Mouse (Mus musculus) hindbrain, postnatal 0 days (tissue): ENCODE data around the gene Klf7. TPM values are rescaled to one million over a fixed set of nuclear protein-coding genes. Genes with fewer than 3 reads are reported as not detected.

Source experiments
- ATAC-seq: fragments of 200-750 bp; cut with Nextera tagmentation; 2 replicates; pipeline ENCODE4 v1.8.0; 2017; ENCODE audit warnings: mild to moderate bottlenecking, moderate TSS enrichment, moderate library complexity
- DNase-seq: peaks from one replicate; pipeline ENCODE4 v3.0.0-alpha.2; 2015; ENCODE audit warnings: low spot score
- H3K27ac ChIP-seq: fragments of 300-500 bp; sonication (generic); 2 replicates; pipeline ENCODE4 v1.5.1; 2014; ENCODE audit warnings: mild to moderate bottlenecking
- H3K27me3 ChIP-seq: fragments of 300-500 bp; sonication (generic); 2 replicates; pipeline ENCODE4 v1.6.1; 2014; ENCODE audit warnings: low read length, mixed read lengths; ENCODE audit not compliant: insufficient read depth
- H3K36me3 ChIP-seq: fragments of 300-500 bp; sonication (generic); 2 replicates; pipeline ENCODE4 v1.6.1; 2014; ENCODE audit warnings: low read length, mixed read lengths; ENCODE audit not compliant: insufficient read depth
- H3K4me1 ChIP-seq: fragments of 300-500 bp; sonication (generic); 2 replicates; pipeline ENCODE4 v1.6.1; 2014; ENCODE audit warnings: antibody characterized with exemption, low read length, mixed read lengths; ENCODE audit not compliant: insufficient read depth
- H3K4me2 ChIP-seq: fragments of 300-500 bp; sonication (generic); 2 replicates; pipeline ENCODE4 v1.6.1; 2014; ENCODE audit warnings: low read depth, mild to moderate bottlenecking, low read length, moderate library complexity, mixed read lengths
- H3K4me3 ChIP-seq: fragments of 300-500 bp; sonication (generic); 2 replicates; pipeline ENCODE4 v1.5.1; 2014; ENCODE audit warnings: low read length
- H3K9ac ChIP-seq: fragments of 300-500 bp; sonication (generic); replicated peaks from 2 replicates; pipeline ENCODE4 v1.6.1; 2014; ENCODE audit warnings: mild to moderate bottlenecking, low read length, moderate library complexity, mixed read lengths
- H3K9me3 ChIP-seq: fragments of 300-500 bp; sonication (generic); 2 replicates; pipeline ENCODE4 v1.6.1; 2016; ENCODE audit warnings: low read length, mixed read lengths
- CTCF ChIP-seq: IDR thresholded peaks from 2 replicates; pipeline ENCODE4 v1.5.1; 2016; ENCODE audit warnings: antibody characterized with exemption, control low read depth, low read depth
- WGBS: fragments of 180-500 bp; shearing (Covaris S2); extraction: QIAGEN DNeasy Blood & Tissue Kit; methylation state at CpG from one replicate; pipeline ENCODE4 v1.1.7; 2014; 5-methylcytosine and 5-hydroxymethylcytosine counted together
- polyA plus RNA-seq: library from polyadenylated mRNA; unstranded; fragments of >200 nt; fragmentation: Nextera tagmentation; extraction: Ambion mirVana; gene quantifications from 2 replicates; pipeline ENCODE4 v1.2.1, GENCODE M21; 2015
- total RNA-seq: library from RNA; depleted of rRNA; stranded (reverse); fragments of >200 nt; gene quantifications from 2 replicates; pipeline ENCODE4 v1.2.3, GENCODE M21; 2014

The Klf7 gene
- total and polyA plus RNA-seq, 2 experiments from 2014 or later = 48.0 to 120 TPM

GRCm38 (mm10) chr1:64056541-64056940 lies 65.5 kb downstream of the Klf7 start:
- Histone ChIP-seq H3K27me3 (no peaks in the 10 kb centered on the region), H3K4me3 (no peak overlapping the region), H3K27ac (no peak overlapping the region), H3K9ac (no peak overlapping the region), H3K9me3 (no peaks in the 10 kb centered on the region), H3K36me3 (no peaks in the 10 kb centered on the region), H3K4me1 (peaks cover 28% of the 10 kb centered on the region), H3K4me2 (no peak overlapping the region)
- no peak for ATAC-seq
- no peak for DNase-seq
- WGBS = 83% methylated on average over 2 of the region's 2 CpGs
- TF ChIP-seq CTCF = no peak

GRCm38 (mm10) chr1:64055978-64056377 lies 66.1 kb downstream of the Klf7 start:
- H3K4me2 ChIP-seq = no peak overlapping the region
- no peaks in the 10 kb centered on the region for H3K9me3 ChIP-seq
- H3K27me3 ChIP-seq = no peaks in the 10 kb centered on the region
- no peaks in the 10 kb centered on the region for H3K36me3 ChIP-seq
- no peak overlapping the region for H3K27ac ChIP-seq
- TF ChIP-seq CTCF = no peak
- H3K4me1 ChIP-seq = peaks cover 23% of the 10 kb centered on the region
- no peak overlapping the region for H3K9ac ChIP-seq
- no peak for ATAC-seq
- no peak for DNase-seq
- WGBS = 71% methylated on average over 4 of the region's 4 CpGs
- no peak overlapping the region for H3K4me3 ChIP-seq

- Histone ChIP-seq H3K27ac (no peak overlapping the region), H3K36me3 (no peaks in the 10 kb centered on the region), H3K27me3 (no peaks in the 10 kb centered on the region), H3K4me3 (no peak overlapping the region), H3K9me3 (no peaks in the 10 kb centered on the region), H3K4me2 (no peak overlapping the region), H3K9ac (no peak overlapping the region), H3K4me1 (peaks cover 16% of the 10 kb centered on the region)
- WGBS = 75% methylated on average over 4 of the region's 4 CpGs
- ATAC-seq (no peak), DNase-seq (no peak)
- no peak for TF ChIP-seq CTCF
Measured at GRCm38 (mm10) chr1:64055210-64055609, 66.9 kb downstream of the Klf7 start.

GRCm38 (mm10) chr1:64052069-64052750 lies 69.9 kb downstream of the Klf7 start:
- no peak overlapping the region for H3K9ac ChIP-seq
- DNase-seq (no peak), ATAC-seq (no peak)
- 75% methylated on average over 7 of the region's 7 CpGs for WGBS
- H3K4me1 ChIP-seq = peaks cover 10% of the 10 kb centered on the region; the same call in 1 of the 2 replicates
- H3K4me2 ChIP-seq = no peak overlapping the region
- H3K27me3 ChIP-seq = no peaks in the 10 kb centered on the region
- H3K9me3 ChIP-seq = no peaks in the 10 kb centered on the region
- H3K36me3 ChIP-seq = no peaks in the 10 kb centered on the region
- no peak overlapping the region for H3K4me3 ChIP-seq
- no peak overlapping the region for H3K27ac ChIP-seq
- no peak for TF ChIP-seq CTCF

GRCm38 (mm10) chr1:64048567-64048966 lies 73.5 kb downstream of the Klf7 start:
- DNase-seq = no peak
- H3K4me2 ChIP-seq = no peak overlapping the region
- no peak overlapping the region for H3K4me3 ChIP-seq
- H3K4me1 ChIP-seq = peaks cover 10% of the 10 kb centered on the region; the same call in 1 of the 2 replicates
- no peak overlapping the region for H3K27ac ChIP-seq
- no peaks in the 10 kb centered on the region for H3K9me3 ChIP-seq
- no peak for TF ChIP-seq CTCF
- ATAC-seq = no peak
- WGBS = 82% methylated on average over 4 of the region's 4 CpGs
- H3K9ac ChIP-seq = no peak overlapping the region
- no peaks in the 10 kb centered on the region for H3K36me3 ChIP-seq
- no peaks in the 10 kb centered on the region for H3K27me3 ChIP-seq

GRCm38 (mm10) chr1:64046802-64047156 lies 75.3 kb downstream of the Klf7 start:
- H3K27ac ChIP-seq = no peak overlapping the region
- no peak for TF ChIP-seq CTCF
- DNase-seq (no peak), ATAC-seq (no peak)
- H3K4me3 ChIP-seq = no peak overlapping the region
- peaks cover 10% of the 10 kb centered on the region; the same call in 1 of the 2 replicates for H3K4me1 ChIP-seq
- no peaks in the 10 kb centered on the region for H3K36me3 ChIP-seq
- no peaks in the 10 kb centered on the region for H3K9me3 ChIP-seq
- no peak overlapping the region for H3K4me2 ChIP-seq
- H3K9ac ChIP-seq = no peak overlapping the region
- no peaks in the 10 kb centered on the region for H3K27me3 ChIP-seq

GRCm38 (mm10) chr1:64046087-64046801 lies 75.8 kb downstream of the Klf7 start:
- no peaks in the 10 kb centered on the region for H3K9me3 ChIP-seq
- H3K27me3 ChIP-seq = no peaks in the 10 kb centered on the region
- TF ChIP-seq CTCF = no peak
- ATAC-seq (no peak), DNase-seq (no peak)
- peaks cover 10% of the 10 kb centered on the region; the same call in 1 of the 2 replicates for H3K4me1 ChIP-seq
- no peak overlapping the region for H3K4me3 ChIP-seq
- WGBS = 83% methylated on average over 14 of the region's 14 CpGs
- no peak overlapping the region for H3K27ac ChIP-seq
- no peaks in the 10 kb centered on the region for H3K36me3 ChIP-seq
- no peak overlapping the region for H3K4me2 ChIP-seq
- no peak overlapping the region for H3K9ac ChIP-seq
